Mouse (Mus musculus) embryonic facial prominence, embryonic 11.5 days (tissue): ENCODE results near the gene Crbn. TPM values are rescaled to one million over a fixed set of nuclear protein-coding genes. Genes with fewer than 3 reads are reported as not detected.

Source experiments
- ATAC-seq: fragments of 200-750 bp; cut with Nextera tagmentation; replicated peaks from 2 replicates; pipeline ENCODE4 v1.8.0; 2017; ENCODE audit warnings: low read depth; ENCODE audit not compliant: insufficient number of reproducible peaks, low FRiP score, low TSS enrichment
- DNase-seq: peaks from one replicate; pipeline ENCODE4 v3.0.0-alpha.2; 2015; ENCODE audit warnings: low spot score
- H3K27ac ChIP-seq: fragments of 300-500 bp; sonication (generic); replicated peaks from 2 replicates; pipeline ENCODE4 v1.5.1; 2014; ENCODE audit warnings: mild to moderate bottlenecking, low read depth, low read length, control low read depth
- H3K27me3 ChIP-seq: fragments of 300-500 bp; sonication (generic); 2 replicates; pipeline ENCODE4 v1.6.1; 2014; ENCODE audit warnings: mild to moderate bottlenecking, low read length, moderate library complexity, mixed read lengths; ENCODE audit not compliant: control insufficient read depth, insufficient read depth
- H3K36me3 ChIP-seq: fragments of 300-500 bp; sonication (generic); replicated peaks from 2 replicates; pipeline ENCODE4 v1.6.1; 2014; ENCODE audit warnings: low read depth, mild to moderate bottlenecking, low read length, moderate library complexity, mixed read lengths; ENCODE audit not compliant: control insufficient read depth, insufficient read depth
- H3K4me1 ChIP-seq: fragments of 300-500 bp; sonication (generic); 2 replicates; pipeline ENCODE4 v1.6.1; 2014; ENCODE audit warnings: low read length, mixed read lengths; ENCODE audit not compliant: control insufficient read depth, insufficient read depth
- H3K4me2 ChIP-seq: fragments of 300-500 bp; sonication (generic); 2 replicates; pipeline ENCODE4 v1.6.1; 2014; ENCODE audit warnings: low read depth, mild to moderate bottlenecking, control low read depth, low read length, moderate library complexity
- H3K4me3 ChIP-seq: fragments of 300-500 bp; sonication (generic); 2 replicates; pipeline ENCODE4 v1.5.1; 2014; ENCODE audit warnings: low read depth, low read length, control low read depth
- H3K9ac ChIP-seq: fragments of 300-500 bp; sonication (generic); replicated peaks from 2 replicates; pipeline ENCODE4 v1.6.1; 2014; ENCODE audit warnings: mild to moderate bottlenecking, control low read depth, low read length
- H3K9me3 ChIP-seq: fragments of 300-500 bp; sonication (generic); replicated peaks from 2 replicates; pipeline ENCODE4 v1.6.1; 2016; ENCODE audit warnings: mild to moderate bottlenecking, low read length, inconsistent platforms, mixed read lengths; ENCODE audit not compliant: control insufficient read depth
- WGBS: fragments of 180-500 bp; shearing (Covaris S2); extraction: QIAGEN DNeasy Blood & Tissue Kit; methylation state at CpG from one replicate; pipeline ENCODE4 v1.1.7; 2014; 5-methylcytosine and 5-hydroxymethylcytosine counted together
- polyA plus RNA-seq: library from polyadenylated mRNA; unstranded; fragments of >200 nt; fragmentation: Nextera tagmentation; extraction: Ambion mirVana; gene quantifications from 2 replicates; pipeline ENCODE4 v1.2.1, GENCODE M21; 2014

Gene Crbn
- polyA plus RNA-seq, 1 experiment from 2014 or later, result 57.3 TPM

DNA sequence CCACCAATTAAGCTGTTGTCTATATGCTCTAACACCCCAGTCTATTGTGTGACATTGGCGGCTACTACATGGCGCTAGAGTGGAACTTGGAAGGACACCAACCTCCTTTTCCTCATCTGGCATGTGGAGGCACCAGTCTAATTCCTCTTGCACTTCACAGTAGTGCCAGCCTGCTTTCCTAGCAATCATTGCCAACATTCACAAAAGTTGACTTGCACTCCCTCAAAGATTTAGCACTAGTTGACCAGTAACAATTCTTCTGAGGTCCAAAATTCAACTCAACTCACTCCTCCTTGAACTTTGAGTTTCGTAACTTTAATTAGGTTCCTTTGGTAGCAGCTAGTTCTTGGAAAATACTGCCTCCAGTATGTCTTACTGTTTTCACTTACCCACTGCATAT is 10.8 kb upstream of the Crbn start:
- Histone ChIP-seq H3K9ac (no peak overlapping the region), H3K4me1 (no peaks in the 10 kb centered on the region), H3K9me3 (no peaks in the 10 kb centered on the region), H3K4me3 (no peak overlapping the region), H3K27ac (no peak overlapping the region), H3K4me2 (no peak overlapping the region), H3K27me3 (no peaks in the 10 kb centered on the region), H3K36me3 (no peaks in the 10 kb centered on the region)
- WGBS, result 87% methylated on average over 3 of the region's 3 CpGs
- DNase-seq (no peak), ATAC-seq (no peak)

DNA sequence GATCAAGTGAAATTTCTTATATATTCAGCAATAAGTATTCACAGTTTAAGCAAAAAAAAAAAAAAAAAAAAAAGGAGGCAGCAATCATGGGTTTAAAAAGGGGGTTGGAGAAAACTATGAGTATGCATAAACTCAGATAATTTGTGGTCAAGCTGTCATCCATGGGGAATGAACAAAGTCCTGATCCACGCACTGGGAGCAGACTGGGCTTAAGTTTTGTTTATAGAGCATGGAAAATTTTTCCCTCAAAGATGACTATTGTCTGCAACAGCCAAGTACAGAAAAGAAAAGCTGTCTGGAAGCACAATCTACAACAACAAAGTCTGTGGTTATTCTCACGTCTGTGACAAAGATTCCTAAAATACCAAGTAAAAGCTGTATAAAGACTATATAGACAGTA is 9.3 kb upstream of the Crbn start:
- H3K27me3 ChIP-seq, result no peaks in the 10 kb centered on the region
- WGBS, result 68% methylated on average over 2 of the region's 2 CpGs

GRCm38 (mm10) chr6:106804904-106805303 is 5.0 kb upstream of the Crbn start:
- no peak overlapping the region for H3K9ac ChIP-seq
- H3K36me3 ChIP-seq, result no peaks in the 10 kb centered on the region
- H3K4me1 ChIP-seq, result no peaks in the 10 kb centered on the region; the same call in 1 of the 2 replicates
- H3K4me2 ChIP-seq, result no peak overlapping the region
- 44% methylated on average over 2 of the region's 2 CpGs for WGBS
- no peaks in the 10 kb centered on the region for H3K27me3 ChIP-seq
- ATAC-seq (no peak; the same call in 1 of the 2 replicates), DNase-seq (peak; percentile 43)
- H3K4me3 ChIP-seq, result no peak overlapping the region
- no peak overlapping the region for H3K27ac ChIP-seq
- H3K9me3 ChIP-seq, result no peaks in the 10 kb centered on the region

More for the DNA sequence above, 9.3 kb upstream of the Crbn start:
- no peak overlapping the region for H3K27ac ChIP-seq
- H3K4me2 ChIP-seq, result no peak overlapping the region
- DNase-seq (no peak), ATAC-seq (no peak)
- no peaks in the 10 kb centered on the region for H3K4me1 ChIP-seq
- H3K36me3 ChIP-seq, result no peaks in the 10 kb centered on the region
- H3K9me3 ChIP-seq, result no peaks in the 10 kb centered on the region
- no peak overlapping the region for H3K9ac ChIP-seq
- H3K4me3 ChIP-seq, result no peak overlapping the region

GRCm38 (mm10) chr6:106800227-106800557 is 315 bp upstream of the Crbn start:
- no peaks in the 10 kb centered on the region for H3K27me3 ChIP-seq
- 60% methylated on average over 5 of the region's 5 CpGs for WGBS
- H3K4me1 ChIP-seq, result no peaks in the 10 kb centered on the region; the same call in none of the 2 replicates
- no peak overlapping the region for H3K27ac ChIP-seq
- peak overlapping the region; percentile 67; the same call in 1 of the 2 replicates for H3K9ac ChIP-seq
- DNase-seq, result no peak
- ATAC-seq, result peak; percentile 25; the same call in 1 of the 2 replicates
- no peaks in the 10 kb centered on the region for H3K9me3 ChIP-seq
- no peaks in the 10 kb centered on the region for H3K36me3 ChIP-seq
- H3K4me3 ChIP-seq, result peak overlapping the region; percentile 83
- no peak overlapping the region for H3K4me2 ChIP-seq

DNA sequence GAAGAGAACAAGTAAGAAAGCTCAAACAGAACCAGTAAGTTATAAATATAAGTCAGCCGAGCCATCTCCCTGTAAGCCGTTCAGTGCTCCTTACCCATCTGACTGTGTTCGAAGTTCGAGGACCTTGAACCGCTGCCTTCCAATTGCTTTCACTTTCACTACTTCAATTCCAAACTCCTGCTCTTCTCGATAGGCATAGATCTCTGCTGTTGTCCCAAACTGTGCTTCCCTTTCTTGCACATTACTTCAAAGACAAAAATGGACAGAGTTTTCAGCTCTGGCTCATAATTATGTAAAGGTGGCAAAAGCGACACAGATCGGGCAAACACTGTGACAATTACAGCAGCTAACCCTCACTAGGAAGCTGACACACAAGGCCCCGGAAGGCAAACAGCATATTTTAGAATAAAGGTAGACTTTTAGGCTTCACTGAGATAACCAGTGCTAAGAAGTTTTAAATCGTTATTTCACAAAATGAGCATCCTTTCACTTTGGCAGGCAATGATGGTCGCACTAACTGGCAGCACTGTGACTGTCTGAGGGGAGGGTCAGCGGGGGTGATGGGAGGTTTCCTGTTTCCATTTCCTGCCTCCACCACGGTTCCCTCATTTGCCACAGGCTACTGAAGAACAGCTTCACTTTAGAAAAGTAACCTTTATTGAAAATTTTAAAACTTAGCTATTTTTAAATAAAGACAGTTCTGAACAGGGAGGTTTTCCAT is 5.6 kb downstream of the Crbn start:
- ATAC-seq (no peak), DNase-seq (no peak)
- Histone ChIP-seq H3K9ac (no peak overlapping the region), H3K9me3 (no peaks in the 10 kb centered on the region), H3K4me1 (no peaks in the 10 kb centered on the region; the same call in 1 of the 2 replicates), H3K27ac (no peak overlapping the region), H3K36me3 (no peaks in the 10 kb centered on the region; the same call in 1 of the 2 replicates), H3K4me2 (no peak overlapping the region), H3K4me3 (no peak overlapping the region), H3K27me3 (no peaks in the 10 kb centered on the region)
- 85% methylated on average over 13 of the region's 13 CpGs for WGBS

GRCm38 (mm10) chr6:106793621-106794020 is 6.3 kb downstream of the Crbn start:
- Histone ChIP-seq H3K9me3 (no peaks in the 10 kb centered on the region), H3K27me3 (no peaks in the 10 kb centered on the region), H3K36me3 (no peaks in the 10 kb centered on the region; the same call in 1 of the 2 replicates), H3K27ac (no peak overlapping the region), H3K4me3 (no peak overlapping the region), H3K4me1 (no peaks in the 10 kb centered on the region), H3K4me2 (no peak overlapping the region), H3K9ac (no peak overlapping the region)
- WGBS, result 90% methylated on average over 10 of the region's 10 CpGs
- DNase-seq, result no peak
- no peak for ATAC-seq

DNA sequence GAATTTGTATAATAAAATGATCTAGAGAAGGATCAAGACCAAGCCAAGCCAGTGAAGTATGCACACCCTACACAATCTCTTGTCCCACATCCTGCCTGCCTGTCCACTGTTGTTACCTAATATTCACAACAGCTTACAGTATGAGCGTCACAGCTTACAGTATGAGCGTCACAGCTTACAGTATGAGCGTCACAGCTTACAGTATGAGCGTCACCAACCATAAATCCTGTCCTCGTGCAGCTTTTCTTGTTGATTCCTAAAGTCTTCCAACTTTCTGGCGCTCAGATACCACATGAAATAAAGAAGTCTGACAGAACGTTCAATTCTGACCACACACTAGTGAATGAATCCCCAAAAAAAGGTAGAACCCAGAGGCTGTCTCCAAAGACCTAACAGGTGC is 6.8 kb downstream of the Crbn start:
- Histone ChIP-seq H3K27ac (no peak overlapping the region), H3K27me3 (no peaks in the 10 kb centered on the region), H3K4me3 (no peak overlapping the region), H3K36me3 (no peaks in the 10 kb centered on the region; the same call in 1 of the 2 replicates), H3K9me3 (no peaks in the 10 kb centered on the region), H3K4me1 (no peaks in the 10 kb centered on the region), H3K4me2 (no peak overlapping the region), H3K9ac (no peak overlapping the region)
- ATAC-seq, result no peak
- DNase-seq, result no peak
- WGBS, result 86% methylated on average over 7 of the region's 7 CpGs

DNA sequence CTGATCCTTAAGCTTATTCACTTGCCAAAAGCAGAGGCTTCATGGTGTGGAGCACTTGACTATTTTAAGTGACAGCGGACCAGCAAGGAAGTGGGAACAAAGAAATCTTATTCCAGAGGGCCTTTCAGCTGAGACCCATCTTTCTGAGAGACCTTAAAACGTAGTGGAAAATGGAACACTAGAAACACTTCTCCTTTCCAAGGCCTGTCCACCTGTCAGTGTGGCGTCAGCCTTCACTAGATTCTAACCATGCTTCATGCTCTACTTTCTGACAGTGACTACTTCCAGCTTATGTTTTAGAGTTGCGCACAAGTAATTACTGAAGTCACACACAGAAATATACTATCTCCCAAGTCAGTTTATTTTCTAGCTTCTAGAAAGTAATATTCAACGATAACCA is 7.4 kb downstream of the Crbn start:
- ATAC-seq, result no peak
- Histone ChIP-seq H3K9me3 (no peaks in the 10 kb centered on the region), H3K9ac (no peak overlapping the region), H3K27ac (no peak overlapping the region), H3K27me3 (no peaks in the 10 kb centered on the region), H3K4me2 (no peak overlapping the region), H3K4me1 (no peaks in the 10 kb centered on the region), H3K4me3 (no peak overlapping the region), H3K36me3 (no peaks in the 10 kb centered on the region; the same call in 1 of the 2 replicates)
- no peak for DNase-seq
- 96% methylated on average over 5 of the region's 5 CpGs for WGBS
